Mouse (Mus musculus) kidney, adult 2 months (tissue): Measurements from ENCODE around the gene Lingo3.

Source experiments
- CTCF ChIP-seq: fragments of 200-500 bp; conservative IDR thresholded peaks from 2 replicates; pipeline ENCODE4 v1.5.1; 2011; ENCODE audit warnings: low read depth, mild to moderate bottlenecking, control low read depth, low read length, moderate library complexity, mixed read lengths; ENCODE audit not compliant: insufficient read depth, insufficient read length
- POLR2A ChIP-seq: fragments of 200-500 bp; IDR thresholded peaks from one replicate; pipeline ENCODE4 v1.6.1; 2011; ENCODE audit warnings: low read depth, low read length, control low read depth

GRCm38 (mm10) chr10:80848571-80848970 lies 4.7 kb upstream of the Lingo3 start:
- TF ChIP-seq POLR2A = no peak
- TF ChIP-seq CTCF = no peak
